7 mouse cellular contexts compared by ENCODE assay signal in the genomic region with DNA sequence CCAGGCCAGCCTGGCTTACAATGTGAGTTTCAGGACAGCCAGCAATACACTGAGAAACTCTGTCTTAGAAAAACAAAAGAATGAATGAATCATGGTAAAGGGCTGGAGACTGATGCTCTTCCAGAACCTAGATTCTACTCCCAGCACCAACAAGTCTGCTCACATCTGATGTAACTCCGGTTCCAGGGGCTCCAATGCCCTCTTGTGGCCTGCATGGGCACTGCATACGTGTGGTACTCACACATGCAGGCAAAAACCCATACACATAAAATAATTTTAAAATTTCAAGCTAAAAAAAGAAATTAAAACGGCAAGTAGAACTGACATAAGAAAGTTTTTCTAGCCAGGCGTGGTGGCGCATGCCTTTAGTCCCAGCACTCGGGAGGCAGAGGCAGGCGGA. TPM values are rescaled to one million over a fixed set of nuclear protein-coding genes. Genes with fewer than 3 reads are reported as not detected.
DNase-seq lines count a peak whose midpoint lies in the region; ATAC-seq and TF ChIP-seq lines count a peak whose summit lies in the region.

No protein-coding gene starts in this region.

- H3K9me3 ChIP-seq in embryonic facial prominence, embryonic 10.5 days, result no peaks in the 10 kb centered on the region
- H3K9me3 ChIP-seq in neural tube, embryonic 11.5 days (ENCODE audit: control insufficient read depth, low read length), result no peaks in the 10 kb centered on the region

- no peak for ATAC-seq in neural tube, embryonic 11.5 days (ENCODE audit: insufficient read depth, low FRiP score, low TSS enrichment)

- intact Hi-C loops in left cerebral cortex, adult 2 months (cut with DNase I), result no loop called here

- no peak for DNase-seq in left cerebral cortex, adult 2 months (ENCODE audit: extremely low spot score in 1 of 2, low spot score in 2 of 2)
- no peak for DNase-seq in left cerebral cortex, adult 8-10 months (ENCODE audit: low spot score in 2 of 2)
- DNase-seq in NIH3T3 (ENCODE audit: low read depth), result peak; percentile 55
- peak; percentile 43 for DNase-seq in embryonic facial prominence, embryonic 10.5 days (ENCODE audit: low spot score)
- DNase-seq in neural tube, embryonic 11.5 days (ENCODE audit: low spot score), result peak; percentile 46
- DNase-seq in ovary, adult 18-20 months (ENCODE audit: low spot score), result no peak
- no peak for DNase-seq in gastrocnemius, postnatal 4 days (ENCODE audit: low spot score in 2 of 2)

- no peak overlapping the region for H3K4me3 ChIP-seq in left cerebral cortex, adult 2 months
- no peak overlapping the region for H3K4me3 ChIP-seq in embryonic facial prominence, embryonic 10.5 days
- H3K4me3 ChIP-seq in neural tube, embryonic 11.5 days (ENCODE audit: low read depth, low read length), result no peak overlapping the region

- H3K27me3 ChIP-seq in embryonic facial prominence, embryonic 10.5 days (replicated peaks; ENCODE audit: low read depth, poor library complexity, severe bottlenecking), result no peaks in the 10 kb centered on the region
- no peaks in the 10 kb centered on the region for H3K27me3 ChIP-seq in neural tube, embryonic 11.5 days (ENCODE audit: control insufficient read depth, insufficient read depth, low read length)

- no peak overlapping the region for H3K27ac ChIP-seq in left cerebral cortex, adult 2 months
- H3K27ac ChIP-seq in embryonic facial prominence, embryonic 10.5 days (replicated peaks), result no peak overlapping the region
- no peak overlapping the region for H3K27ac ChIP-seq in neural tube, embryonic 11.5 days (ENCODE audit: low read depth, low read length)

- peaks cover 99% of the 10 kb centered on the region for H3K36me3 ChIP-seq in embryonic facial prominence, embryonic 10.5 days (replicated peaks)
- H3K36me3 ChIP-seq in neural tube, embryonic 11.5 days (ENCODE audit: control insufficient read depth, insufficient read depth, low read length), result peaks cover 6% of the 10 kb centered on the region

- peak; percentile 44 for TF ChIP-seq CTCF in left cerebral cortex, adult 2 months (IDR thresholded peaks at IDR 0.05)

- WGBS in embryonic facial prominence, embryonic 10.5 days, result 91% methylated on average over 7 of the region's 7 CpGs
- WGBS in neural tube, embryonic 11.5 days, result 93% methylated on average over 7 of the region's 7 CpGs

- no peak overlapping the region for H3K4me2 ChIP-seq in neural tube, embryonic 11.5 days (ENCODE audit: low read depth)

- H3K9ac ChIP-seq in neural tube, embryonic 11.5 days (ENCODE audit: low read length), result no peak overlapping the region

- no peaks in the 10 kb centered on the region for H3K4me1 ChIP-seq in embryonic facial prominence, embryonic 10.5 days
- no peaks in the 10 kb centered on the region for H3K4me1 ChIP-seq in neural tube, embryonic 11.5 days (ENCODE audit: control insufficient read depth, insufficient read depth, low read length)

RNA-seq across cellular contexts. Expression of gene Hectd1, which starts 44.5 kb away (rescaled TPM):
- total RNA-seq in left cerebral cortex, adult 2 months (2021), result 10 to 100 TPM; 81.2 to 88.4 TPM
- total RNA-seq in left cerebral cortex, adult 8-10 months (2022), result 10 to 100 TPM; 77.1 to 85.4 (median 79.4) TPM
- 34.1 and 35.1 TPM in 2 replicates for polyA plus RNA-seq in embryonic facial prominence, embryonic 10.5 days (2016; fragmentation: Nextera tagmentation; extraction: Ambion mirVana)
- 36.4 and 36.5 TPM in 2 replicates for polyA plus RNA-seq in neural tube, embryonic 11.5 days (2014; fragmentation: Nextera tagmentation; extraction: Ambion mirVana)
- total RNA-seq in gastrocnemius, postnatal 4 days (2021), result 100 to 1,000 TPM in 1 of 2 experiments, 10 to 100 TPM in 1; 91.2 to 104 TPM

Comparison
In these comparisons a context has a peak if more than half of its experiments do, and no peak if none do; other contexts are left out.
1. DNase-seq: peak in NIH3T3 (single experiment), embryonic facial prominence, embryonic 10.5 days (single experiment) and neural tube, embryonic 11.5 days (single experiment); none in left cerebral cortex, adult 2 months (0 of 2), left cerebral cortex, adult 8-10 months (0 of 2), ovary, adult 18-20 months (single experiment) and gastrocnemius, postnatal 4 days (0 of 2).